Mouse (Mus musculus) lung, postnatal 0 days (tissue): ENCODE results near the gene Rprd2. TPM values are rescaled to one million over a fixed set of nuclear protein-coding genes. Genes with fewer than 3 reads are reported as not detected.

ENCODE experiments used
- ATAC-seq: fragments of 200-750 bp; cut with Nextera tagmentation; 2 replicates; pipeline ENCODE4 v1.8.0; 2017; ENCODE audit warnings: moderate library complexity
- DNase-seq: peaks from one replicate; pipeline ENCODE4 v3.0.0-alpha.2; 2016; ENCODE audit warnings: low spot score
- H3K27ac ChIP-seq: fragments of 300-500 bp; sonication (generic); 2 replicates; pipeline ENCODE4 v1.5.1; 2014; ENCODE audit warnings: antibody characterized with exemption, mild to moderate bottlenecking, low read length, mixed read lengths
- H3K27me3 ChIP-seq: fragments of 300-500 bp; sonication (generic); replicated peaks from 2 replicates; pipeline ENCODE4 v1.6.1; 2014; ENCODE audit warnings: low read length, mixed read lengths; ENCODE audit not compliant: insufficient read depth
- H3K36me3 ChIP-seq: fragments of 300-500 bp; sonication (generic); 2 replicates; pipeline ENCODE4 v1.6.1; 2014; ENCODE audit warnings: low read length, mixed read lengths; ENCODE audit not compliant: insufficient read depth
- H3K4me1 ChIP-seq: fragments of 300-500 bp; sonication (generic); 2 replicates; pipeline ENCODE4 v1.6.1; 2014; ENCODE audit warnings: antibody characterized with exemption, low read depth, low read length, mixed read lengths; ENCODE audit not compliant: insufficient read depth
- H3K4me2 ChIP-seq: fragments of 300-500 bp; sonication (generic); replicated peaks from 2 replicates; pipeline ENCODE4 v1.6.1; 2014; ENCODE audit warnings: low read depth, mild to moderate bottlenecking, low read length, moderate library complexity, mixed read lengths
- H3K4me3 ChIP-seq: fragments of 300-500 bp; sonication (generic); 2 replicates; pipeline ENCODE4 v1.5.1; 2014; ENCODE audit warnings: low read depth, low read length
- H3K9ac ChIP-seq: fragments of 300-500 bp; sonication (generic); replicated peaks from 2 replicates; pipeline ENCODE4 v1.6.1; 2014; ENCODE audit warnings: low read depth, mild to moderate bottlenecking
- H3K9me3 ChIP-seq: fragments of 300-500 bp; sonication (generic); 2 replicates; pipeline ENCODE4 v1.6.1; 2016; ENCODE audit warnings: low read length, mixed read lengths
- CTCF ChIP-seq: IDR thresholded peaks from 2 replicates; pipeline ENCODE4 v1.5.1; 2016; ENCODE audit warnings: antibody characterized with exemption, mild to moderate bottlenecking
- EP300 ChIP-seq: IDR thresholded peaks from 2 replicates; pipeline ENCODE4 v1.6.1; 2016; ENCODE audit warnings: antibody characterized with exemption, mild to moderate bottlenecking, control low read depth
- WGBS: fragments of 180-500 bp; shearing (Covaris S2); extraction: QIAGEN DNeasy Blood & Tissue Kit; methylation state at CpG from one replicate; pipeline ENCODE4 v1.1.7; 2014; 5-methylcytosine and 5-hydroxymethylcytosine counted together
- polyA plus RNA-seq: library from polyadenylated mRNA; unstranded; fragments of >200 nt; fragmentation: Nextera tagmentation; extraction: Ambion mirVana; gene quantifications from 2 replicates; pipeline ENCODE4 v1.2.1, GENCODE M21; 2015

Rprd2 gene
- polyA plus RNA-seq, 1 experiment from 2014 or later, result 14.0 TPM

GRCm38 (mm10) chr3:95739353-95740104 is 79.1 kb downstream of the Rprd2 start, which contains the start of gene Ecm1:
Ecm1 (minus strand) TSS chr3:95739569.
- H3K9me3 ChIP-seq, result no peaks in the 10 kb centered on the region
- TF ChIP-seq EP300, result no peak
- no peak for TF ChIP-seq CTCF
- H3K4me2 ChIP-seq, result peak within 1 kb of the TSS; percentile 14
- DNase-seq, result peak; percentile 88
- H3K4me3 ChIP-seq, result no peak within 1 kb of the TSS
- H3K4me1 ChIP-seq, result peaks cover 9% of the 10 kb centered on the region; the same call in 1 of the 2 replicates
- ATAC-seq, result peak; percentile 88
- H3K36me3 ChIP-seq, result peaks cover 15% of the 10 kb centered on the region
- no peaks in the 10 kb centered on the region for H3K27me3 ChIP-seq
- 46% methylated on average over 7 of the region's 7 CpGs for WGBS
- no peak within 1 kb of the TSS for H3K9ac ChIP-seq
- peak within 1 kb of the TSS; percentile 73 for H3K27ac ChIP-seq

GRCm38 (mm10) chr3:95735071-95735670 is 83.5 kb downstream of the Rprd2 start:
- H3K9me3 ChIP-seq, result no peaks in the 10 kb centered on the region
- no peak for ATAC-seq
- 87% methylated on average over 12 of the region's 12 CpGs for WGBS
- H3K9ac ChIP-seq, result no peak overlapping the region
- no peak for TF ChIP-seq EP300
- TF ChIP-seq CTCF, result no peak
- peak overlapping the region; percentile 60; the same call in 1 of the 2 replicates for H3K27ac ChIP-seq
- no peak overlapping the region for H3K4me3 ChIP-seq
- H3K27me3 ChIP-seq, result no peaks in the 10 kb centered on the region
- no peaks in the 10 kb centered on the region for H3K36me3 ChIP-seq
- no peak overlapping the region for H3K4me2 ChIP-seq
- peaks cover 14% of the 10 kb centered on the region for H3K4me1 ChIP-seq
- peak; percentile 16 for DNase-seq

- Histone ChIP-seq H3K4me3 (no peak overlapping the region), H3K4me2 (no peak overlapping the region), H3K36me3 (no peaks in the 10 kb centered on the region), H3K9ac (no peak overlapping the region), H3K27ac (peak overlapping the region; percentile 60; the same call in 1 of the 2 replicates), H3K4me1 (peaks cover 9% of the 10 kb centered on the region), H3K27me3 (no peaks in the 10 kb centered on the region), H3K9me3 (no peaks in the 10 kb centered on the region)
- no peak for TF ChIP-seq EP300
- no peak for TF ChIP-seq CTCF
- ATAC-seq, result 0 out of 2 replicates have a peak, but pooled peaks have one; percentile 2
- DNase-seq, result peak; percentile 26
- 62% methylated on average over 13 of the region's 13 CpGs for WGBS
Measured at GRCm38 (mm10) chr3:95734092-95734702, 84.5 kb downstream of the Rprd2 start.

GRCm38 (mm10) chr3:95732744-95733521 is 85.7 kb downstream of the Rprd2 start:
- DNase-seq (peak; percentile 84), ATAC-seq (peak; percentile 78)
- TF ChIP-seq CTCF (no peak), EP300 (peak; percentile 49; the same call in 1 of the 2 replicates)
- no peak overlapping the region for H3K4me3 ChIP-seq
- peaks cover 7% of the 10 kb centered on the region; the same call in 1 of the 2 replicates for H3K4me1 ChIP-seq
- no peaks in the 10 kb centered on the region for H3K27me3 ChIP-seq
- no peaks in the 10 kb centered on the region for H3K36me3 ChIP-seq
- H3K9ac ChIP-seq, result no peak overlapping the region
- WGBS, result 67% methylated on average over 11 of the region's 11 CpGs
- no peaks in the 10 kb centered on the region for H3K9me3 ChIP-seq
- H3K27ac ChIP-seq, result peak overlapping the region; percentile 70
- no peak overlapping the region for H3K4me2 ChIP-seq

- H3K4me2 ChIP-seq, result no peak overlapping the region
- WGBS, result 84% methylated on average over 9 of the region's 9 CpGs
- H3K4me1 ChIP-seq, result peaks cover 6% of the 10 kb centered on the region; the same call in 1 of the 2 replicates
- no peak for TF ChIP-seq CTCF
- no peak for TF ChIP-seq EP300
- DNase-seq, result no peak
- no peaks in the 10 kb centered on the region for H3K27me3 ChIP-seq
- no peak overlapping the region for H3K9ac ChIP-seq
- no peak overlapping the region for H3K4me3 ChIP-seq
- peak; percentile 32 for ATAC-seq
- no peaks in the 10 kb centered on the region for H3K36me3 ChIP-seq
- peak overlapping the region; percentile 70 for H3K27ac ChIP-seq
- no peaks in the 10 kb centered on the region for H3K9me3 ChIP-seq
Measured at GRCm38 (mm10) chr3:95732297-95732696, 86.4 kb downstream of the Rprd2 start.
